Mouse (Mus musculus) cortical plate, adult 2 months (tissue): ENCODE results near the gene Arsa. TPM values are rescaled to one million over a fixed set of nuclear protein-coding genes. Genes with fewer than 3 reads are reported as not detected.
"Not testable (repeated sequence)": the region's sequence is repeated elsewhere in the genome, so short reads cannot be mapped to it uniquely, and the experiment has no call there.

Source experiments
- H3K27ac ChIP-seq: fragments of 200-500 bp; 2 replicates; pipeline ENCODE4 v1.5.1; 2012; ENCODE audit warnings: low read length, control low read depth, inconsistent platforms; ENCODE audit not compliant: insufficient read depth
- H3K4me1 ChIP-seq: fragments of 200-500 bp; 2 replicates; pipeline ENCODE4 v1.6.1; 2011; ENCODE audit warnings: low read length; ENCODE audit not compliant: control insufficient read depth, insufficient read depth
- H3K4me3 ChIP-seq: fragments of 200-500 bp; 2 replicates; pipeline ENCODE4 v1.5.1; 2011; ENCODE audit warnings: mild to moderate bottlenecking, low read length, control low read depth; ENCODE audit not compliant: insufficient read depth
- CTCF ChIP-seq: fragments of 200-500 bp; IDR thresholded peaks from 2 replicates; pipeline ENCODE4 v1.5.1; 2011; ENCODE audit warnings: mild to moderate bottlenecking, control low read depth, low read length; ENCODE audit not compliant: insufficient read depth; ENCODE audit errors: extremely low read depth
- POLR2A ChIP-seq: fragments of 200-500 bp; IDR thresholded peaks from 2 replicates; pipeline ENCODE4 v1.6.1; 2011; ENCODE audit warnings: mild to moderate bottlenecking, low read length, control low read depth; ENCODE audit not compliant: insufficient read depth; ENCODE audit errors: extremely low read depth
- polyA plus RNA-seq: library from polyadenylated mRNA; depleted of rRNA; stranded (reverse); fragments of >200 nt; gene quantifications from 2 replicates; pipeline ENCODE4 v1.2.3, GENCODE M21; 2012

Arsa gene
- polyA plus RNA-seq, 1 experiment = 40.2 TPM

- Histone ChIP-seq H3K4me3 (no peak overlapping the region), H3K4me1 (no peaks in the 10 kb centered on the region), H3K27ac (no peak overlapping the region)
- TF ChIP-seq POLR2A (no peak), CTCF (no peak)
Measured at GRCm38 (mm10) chr15:89434136-89434535, 43.1 kb downstream of the Arsa start.

GRCm38 (mm10) chr15:89432946-89433345 lies 44.3 kb downstream of the Arsa start:
- Histone ChIP-seq H3K4me3 (no peak overlapping the region), H3K27ac (no peak overlapping the region), H3K4me1 (no peaks in the 10 kb centered on the region; the same call in 1 of the 2 replicates)
- no peak for TF ChIP-seq CTCF
- TF ChIP-seq POLR2A = no peak

GRCm38 (mm10) chr15:89431806-89432205 lies 45.4 kb downstream of the Arsa start:
- no peak for TF ChIP-seq CTCF
- TF ChIP-seq POLR2A = no peak
- Histone ChIP-seq H3K4me3 (no peak overlapping the region), H3K4me1 (no peaks in the 10 kb centered on the region; the same call in 1 of the 2 replicates), H3K27ac (no peak overlapping the region)

- no peaks in the 10 kb centered on the region; the same call in 1 of the 2 replicates for H3K4me1 ChIP-seq
- TF ChIP-seq POLR2A = no peak
- no peak for TF ChIP-seq CTCF
- H3K27ac ChIP-seq = no peak overlapping the region
- H3K4me3 ChIP-seq = no peak overlapping the region
Measured at GRCm38 (mm10) chr15:89431271-89431670, 46.0 kb downstream of the Arsa start.

- not testable (repeated sequence) for H3K4me1 ChIP-seq, H3K27ac ChIP-seq, H3K4me3 ChIP-seq
Measured at GRCm38 (mm10) chr15:89430771-89431170, 46.5 kb downstream of the Arsa start.

- TF ChIP-seq POLR2A (no peak), CTCF (no peak)
- Histone ChIP-seq H3K4me1 (no peaks in the 10 kb centered on the region; the same call in 1 of the 2 replicates), H3K4me3 (peak overlapping the region; percentile 84), H3K27ac (no peak overlapping the region)
Measured at GRCm38 (mm10) chr15:89430341-89430740, 46.9 kb downstream of the Arsa start.

- Histone ChIP-seq H3K4me3 (peak within 1 kb of the TSS; percentile 84), H3K27ac (peak within 1 kb of the TSS; percentile 93), H3K4me1 (no peaks in the 10 kb centered on the region; the same call in 1 of the 2 replicates)
- TF ChIP-seq CTCF (no peak), POLR2A (peak; percentile 88)
Measured at GRCm38 (mm10) chr15:89429352-89430221, 47.6 kb downstream of the Arsa start, which contains the start of the genes C730034F03Rik, Gm44502 and Chkb. C730034F03Rik (plus strand) TSS chr15:89429589. Gm44502 (minus strand) TSS chr15:89429696. Chkb (minus strand) TSS chr15:89429908.

GRCm38 (mm10) chr15:89428821-89429351 lies 48.3 kb downstream of the Arsa start:
- Histone ChIP-seq H3K4me1 (no peaks in the 10 kb centered on the region; the same call in 1 of the 2 replicates), H3K4me3 (peak overlapping the region; percentile 84), H3K27ac (no peak overlapping the region)
- no peak for TF ChIP-seq CTCF
- TF ChIP-seq POLR2A = no peak

- H3K4me3 ChIP-seq = peak overlapping the region; percentile 84
- no peak overlapping the region for H3K27ac ChIP-seq
- H3K4me1 ChIP-seq = no peaks in the 10 kb centered on the region; the same call in 1 of the 2 replicates
- TF ChIP-seq POLR2A (no peak), CTCF (no peak)
Measured at GRCm38 (mm10) chr15:89428136-89428790, 49.0 kb downstream of the Arsa start.
